Mouse (Mus musculus) left cerebral cortex, postnatal 36 days (tissue): ENCODE measurements around the gene Pkd1l1. TPM values are rescaled to one million over a fixed set of nuclear protein-coding genes. Genes with fewer than 3 reads are reported as not detected.

Source experiments
- DNase-seq, 2 experiments: peaks; one replicate each; pipeline ENCODE4 v3.0.0; 2021 to 2022; ENCODE audit warnings: low spot score in 2 of 2, mixed read lengths in 1 of 2
- intact Hi-C: fragments of 180-260 bp; cut with DNase I; formaldehyde crosslinking; loops from one replicate; pipeline ENCODE4 v1.15.1; 2025
- total RNA-seq, 2 experiments: library from RNA; stranded (reverse); gene quantifications; 2 replicates each; pipeline ENCODE4 v1.2.3; 2021

The Pkd1l1 gene
- total RNA-seq, 2 experiments from 2014 or later: 0.23 TPM; not detected in 1

GRCm38 (mm10) chr11:8779427-8779826 is 193.6 kb downstream of the Pkd1l1 start:
- no peak for DNase-seq
- intact Hi-C loops: no loop called here

Other genes with a start within 250 kb of the Pkd1l1 start
- gene Hus1, start 37.9 kb upstream of the Pkd1l1 start, total RNA-seq: 10 to 100 TPM in 1 of 2 experiments, 1 to 10 TPM in 1; 8.6 to 11.6 TPM
- gene Gm11992, start 75.3 kb upstream of the Pkd1l1 start, total RNA-seq: under 1 TPM; 0.54 to 0.63 TPM
- gene Sun3, start 75.7 kb upstream of the Pkd1l1 start, total RNA-seq: under 1 TPM in 1 of 2 experiments, not detected in 1; 0.54 TPM
- 1 to 10 TPM; 1.9 TPM for gene Upp1, start 144.8 kb upstream of the Pkd1l1 start, total RNA-seq
- gene Abca13, start 218.7 kb upstream of the Pkd1l1 start, total RNA-seq: under 1 TPM; 0.07 to 0.27 TPM